Mouse (Mus musculus): ENCODE data around the gene Lhfpl2.

DNA sequence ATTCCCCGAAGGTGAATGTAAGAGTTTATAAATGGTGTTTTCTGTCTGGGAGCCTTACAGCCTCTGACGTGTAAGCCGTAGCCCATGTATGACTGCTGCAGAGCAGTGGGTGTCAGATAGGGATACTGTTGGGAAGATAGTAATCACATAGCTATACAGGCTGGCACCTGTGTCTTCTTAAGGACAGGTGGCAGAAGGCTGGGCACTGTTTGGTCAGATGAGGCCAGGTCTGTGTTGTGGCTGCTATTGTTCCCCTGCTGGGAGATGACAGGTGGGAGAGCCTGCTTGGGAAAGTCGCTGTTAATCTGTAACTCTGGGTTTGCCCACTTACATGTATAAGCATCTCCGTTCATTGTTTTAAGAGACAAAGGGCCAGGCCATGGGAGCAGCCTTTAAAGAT lies 16.1 kb downstream of the Lhfpl2 start:
- no peak for TF ChIP-seq CTCF (IDR thresholded peaks at IDR 0.05; ENCODE audit: insufficient read depth, low read depth, low read length)
- TF ChIP-seq POLR2A (IDR thresholded peaks at IDR 0.05; ENCODE audit: insufficient read depth, low read depth, low read length), result no peak
